Mouse (Mus musculus) neural tube, embryonic 11.5 days (tissue): ENCODE data around the gene Asic3. TPM values are rescaled to one million over a fixed set of nuclear protein-coding genes. Genes with fewer than 3 reads are reported as not detected.

Source experiments
- ATAC-seq: fragments of 200-750 bp; cut with Nextera tagmentation; 2 replicates; pipeline ENCODE4 v1.8.0; 2017; ENCODE audit warnings: moderate number of reproducible peaks, mild to moderate bottlenecking, moderate TSS enrichment, moderate library complexity; ENCODE audit not compliant: insufficient read depth, low FRiP score, low TSS enrichment
- DNase-seq: peaks from one replicate; pipeline ENCODE4 v3.0.0-alpha.2; 2015; ENCODE audit warnings: low spot score
- H3K27ac ChIP-seq: fragments of 300-500 bp; sonication (generic); 2 replicates; pipeline ENCODE4 v1.5.1; 2014; ENCODE audit warnings: low read depth, mild to moderate bottlenecking, low read length
- H3K27me3 ChIP-seq: fragments of 300-500 bp; sonication (generic); 2 replicates; pipeline ENCODE4 v1.6.1; 2014; ENCODE audit warnings: mild to moderate bottlenecking, low read length, mixed read lengths; ENCODE audit not compliant: control insufficient read depth, insufficient read depth
- H3K36me3 ChIP-seq: fragments of 300-500 bp; sonication (generic); 2 replicates; pipeline ENCODE4 v1.6.1; 2014; ENCODE audit warnings: mild to moderate bottlenecking, low read length, moderate library complexity, mixed read lengths; ENCODE audit not compliant: control insufficient read depth, insufficient read depth
- H3K4me1 ChIP-seq: fragments of 300-500 bp; sonication (generic); 2 replicates; pipeline ENCODE4 v1.6.1; 2014; ENCODE audit warnings: low read length, mixed read lengths; ENCODE audit not compliant: control insufficient read depth, insufficient read depth
- H3K4me2 ChIP-seq: fragments of 300-500 bp; sonication (generic); 2 replicates; pipeline ENCODE4 v1.6.1; 2014; ENCODE audit warnings: low read depth, mild to moderate bottlenecking, moderate library complexity
- H3K4me3 ChIP-seq: fragments of 300-500 bp; sonication (generic); 2 replicates; pipeline ENCODE4 v1.5.1; 2014; ENCODE audit warnings: low read depth, low read length
- H3K9ac ChIP-seq: fragments of 300-500 bp; sonication (generic); 2 replicates; pipeline ENCODE4 v1.6.1; 2014; ENCODE audit warnings: mild to moderate bottlenecking, low read length
- H3K9me3 ChIP-seq: fragments of 300-500 bp; sonication (generic); 2 replicates; pipeline ENCODE4 v1.6.1; 2016; ENCODE audit warnings: low read length; ENCODE audit not compliant: control insufficient read depth
- WGBS: fragments of 180-500 bp; shearing (Covaris S2); extraction: QIAGEN DNeasy Blood & Tissue Kit; methylation state at CpG from one replicate; pipeline ENCODE4 v1.1.7; 2014; 5-methylcytosine and 5-hydroxymethylcytosine counted together
- polyA plus RNA-seq: library from polyadenylated mRNA; unstranded; fragments of >200 nt; fragmentation: Nextera tagmentation; extraction: Ambion mirVana; gene quantifications from 2 replicates; pipeline ENCODE4 v1.2.1, GENCODE M21; 2014

Gene Asic3
- polyA plus RNA-seq, 1 experiment from 2014 or later = 0.54 TPM

DNA sequence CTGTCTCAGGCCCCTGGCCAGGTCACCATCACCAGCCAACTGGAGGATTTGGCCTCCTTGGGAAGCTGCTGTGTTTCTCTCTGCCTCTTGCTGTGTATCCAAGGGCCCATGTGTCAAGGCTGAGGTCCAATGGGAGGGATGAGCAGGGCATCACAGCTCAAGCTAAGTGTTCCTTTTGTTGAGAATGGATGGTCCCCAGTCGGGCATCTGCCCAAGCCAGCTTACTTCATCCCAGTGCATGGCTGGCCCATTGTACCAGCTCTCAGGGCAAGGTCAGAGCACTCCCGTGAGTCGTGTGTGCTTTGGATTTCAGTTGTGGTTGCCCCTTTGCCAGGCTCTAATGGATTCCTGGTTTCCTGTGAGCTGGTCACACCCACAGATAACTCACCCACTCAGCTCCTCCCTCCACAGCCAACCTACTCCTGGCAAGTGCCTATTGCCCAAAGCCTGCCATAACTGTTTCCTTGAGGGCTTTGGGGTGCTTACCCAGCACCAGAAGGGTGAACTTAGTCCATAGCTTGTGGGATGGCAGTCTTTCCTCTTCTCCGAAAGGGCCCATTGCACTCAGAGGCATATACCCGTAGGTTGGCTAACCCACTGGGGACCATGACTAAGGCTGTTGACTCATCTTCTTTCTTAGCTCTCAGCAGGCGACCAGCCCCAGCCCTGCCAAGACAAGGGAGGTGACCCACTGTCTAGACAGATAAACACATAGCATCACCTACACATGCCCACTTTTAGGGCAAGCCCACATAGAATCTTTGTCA, 8.4 kb upstream of the Asic3 start:
- Histone ChIP-seq H3K36me3 (no peaks in the 10 kb centered on the region; the same call in 1 of the 2 replicates), H3K9ac (no peak overlapping the region), H3K27me3 (no peaks in the 10 kb centered on the region), H3K9me3 (no peaks in the 10 kb centered on the region), H3K4me1 (no peaks in the 10 kb centered on the region), H3K4me3 (no peak overlapping the region), H3K27ac (no peak overlapping the region), H3K4me2 (no peak overlapping the region)
- WGBS = 84% methylated on average over 6 of the region's 6 CpGs
- ATAC-seq (no peak), DNase-seq (no peak)

DNA sequence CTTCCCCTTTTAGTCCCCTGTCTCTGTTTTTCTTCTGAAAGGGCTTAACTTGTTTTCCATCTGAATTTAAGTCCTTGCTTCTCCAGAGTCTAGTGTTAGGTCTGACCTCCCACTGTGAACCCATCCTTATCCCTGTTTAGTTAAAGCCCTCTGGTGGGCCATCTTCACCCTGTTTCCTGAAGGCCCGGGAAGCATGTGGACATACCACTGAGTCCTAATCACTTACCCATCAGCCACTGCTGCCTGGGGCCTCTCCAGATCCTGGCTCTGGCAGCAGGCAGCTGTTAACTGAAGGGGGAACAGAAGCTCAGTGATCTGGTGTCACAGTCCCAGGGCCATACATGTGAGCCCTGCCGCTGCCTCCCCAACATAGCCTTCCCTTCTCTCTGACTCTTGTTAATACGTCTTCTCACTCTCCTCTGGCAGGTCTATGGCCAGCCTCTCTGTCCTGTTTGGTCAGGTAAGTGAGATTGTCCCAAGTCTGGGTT, 7.8 kb upstream of the Asic3 start:
- 67% methylated on average over 3 of the region's 3 CpGs for WGBS
- Histone ChIP-seq H3K9me3 (no peaks in the 10 kb centered on the region), H3K4me3 (no peak overlapping the region), H3K9ac (no peak overlapping the region), H3K36me3 (no peaks in the 10 kb centered on the region; the same call in 1 of the 2 replicates), H3K27me3 (no peaks in the 10 kb centered on the region), H3K27ac (no peak overlapping the region), H3K4me2 (no peak overlapping the region), H3K4me1 (no peaks in the 10 kb centered on the region)
- ATAC-seq (no peak), DNase-seq (no peak)

DNA sequence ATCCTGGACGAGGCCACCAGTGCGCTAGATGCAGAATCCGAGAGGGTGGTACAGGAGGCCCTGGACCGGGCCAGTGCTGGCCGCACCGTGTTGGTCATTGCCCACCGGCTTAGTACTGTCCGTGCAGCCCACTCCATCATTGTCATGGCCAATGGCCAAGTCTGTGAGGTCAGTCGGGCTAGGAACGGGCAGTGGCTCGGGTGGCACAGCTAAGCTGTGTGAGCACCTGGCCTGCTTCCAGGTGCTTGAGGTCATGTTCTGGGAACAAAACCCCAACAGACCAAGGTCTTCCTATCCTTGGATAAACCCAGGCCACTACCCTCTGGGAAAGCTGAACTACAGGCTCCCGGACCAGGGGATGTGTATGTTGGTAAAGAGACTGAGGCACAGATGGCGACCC, 4.5 kb upstream of the Asic3 start:
- ATAC-seq = no peak
- Histone ChIP-seq H3K4me2 (no peak overlapping the region), H3K36me3 (no peaks in the 10 kb centered on the region; the same call in 1 of the 2 replicates), H3K27ac (no peak overlapping the region), H3K9me3 (no peaks in the 10 kb centered on the region), H3K9ac (no peak overlapping the region), H3K27me3 (no peaks in the 10 kb centered on the region), H3K4me3 (no peak overlapping the region), H3K4me1 (no peaks in the 10 kb centered on the region)
- 96% methylated on average over 13 of the region's 13 CpGs for WGBS
- DNase-seq = no peak

DNA sequence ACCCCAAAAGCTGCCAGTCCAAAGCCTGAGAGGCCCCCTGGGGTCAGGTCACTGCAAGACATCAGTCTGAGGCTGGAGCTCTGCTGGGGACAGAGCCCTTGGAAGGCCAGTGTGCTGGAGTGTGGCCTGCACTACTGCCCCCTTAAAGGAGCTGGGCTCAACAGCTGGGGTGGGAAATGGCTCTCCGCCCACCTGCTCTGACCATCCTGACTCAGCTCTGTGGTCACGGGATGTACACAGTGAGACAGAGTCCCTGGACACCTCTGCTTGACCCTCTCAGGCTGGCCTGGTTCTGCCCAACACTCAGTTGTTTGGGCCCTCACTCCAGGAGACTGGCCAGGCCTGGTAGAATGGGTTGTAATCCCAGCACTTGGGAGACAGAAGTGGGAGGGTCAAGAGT, 3.7 kb upstream of the Asic3 start:
- Histone ChIP-seq H3K4me2 (no peak overlapping the region), H3K27me3 (no peaks in the 10 kb centered on the region), H3K9me3 (no peaks in the 10 kb centered on the region), H3K4me1 (no peaks in the 10 kb centered on the region), H3K36me3 (no peaks in the 10 kb centered on the region; the same call in 1 of the 2 replicates), H3K27ac (no peak overlapping the region), H3K4me3 (no peak overlapping the region), H3K9ac (no peak overlapping the region)
- 79% methylated on average over 2 of the region's 2 CpGs for WGBS
- ATAC-seq (no peak), DNase-seq (no peak)

DNA sequence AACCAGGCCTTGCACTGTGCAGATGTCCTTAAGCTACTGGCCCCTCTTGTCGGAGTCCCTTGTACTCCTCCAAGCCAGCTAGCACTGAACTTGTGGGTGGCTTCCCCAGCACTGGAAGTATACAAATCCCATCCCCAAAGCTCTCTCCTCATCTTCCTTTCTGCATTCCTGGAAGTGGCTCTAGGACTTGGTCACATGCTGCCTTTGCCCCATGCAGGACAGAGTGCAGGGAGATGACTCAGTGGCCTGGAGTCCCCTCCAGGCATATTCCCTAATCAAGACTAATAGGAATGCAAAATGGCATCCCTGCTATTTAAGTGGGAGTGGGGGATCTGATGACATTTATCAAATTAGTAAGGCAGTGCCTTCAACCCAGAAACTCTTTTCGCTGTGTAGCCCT, 1.1 kb upstream of the Asic3 start:
- no peak overlapping the region for H3K27ac ChIP-seq
- peaks cover 4% of the 10 kb centered on the region; the same call in 1 of the 2 replicates for H3K4me1 ChIP-seq
- no peaks in the 10 kb centered on the region for H3K9me3 ChIP-seq
- H3K36me3 ChIP-seq = no peaks in the 10 kb centered on the region
- 88% methylated on average over 2 of the region's 2 CpGs for WGBS
- no peak overlapping the region for H3K4me2 ChIP-seq
- ATAC-seq = no peak
- no peaks in the 10 kb centered on the region for H3K27me3 ChIP-seq
- DNase-seq = no peak
- H3K4me3 ChIP-seq = no peak overlapping the region
- no peak overlapping the region for H3K9ac ChIP-seq

DNA sequence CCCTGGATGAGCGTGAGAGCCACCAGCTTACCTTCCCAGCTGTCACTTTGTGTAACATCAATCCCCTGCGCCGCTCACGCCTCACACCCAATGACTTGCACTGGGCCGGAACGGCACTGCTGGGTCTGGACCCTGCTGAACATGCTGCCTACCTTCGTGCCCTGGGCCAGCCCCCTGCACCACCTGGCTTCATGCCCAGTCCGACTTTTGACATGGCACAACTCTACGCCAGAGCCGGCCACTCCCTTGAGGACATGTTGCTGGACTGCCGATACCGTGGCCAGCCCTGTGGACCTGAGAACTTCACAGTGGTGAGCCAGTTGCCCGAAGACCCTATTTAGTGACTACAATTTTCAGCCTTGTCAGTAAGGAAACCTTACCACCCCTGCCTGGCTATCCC, 746 bp downstream of the Asic3 start:
- peaks cover 4% of the 10 kb centered on the region; the same call in 1 of the 2 replicates for H3K4me1 ChIP-seq
- WGBS = 89% methylated on average over 13 of the region's 13 CpGs
- H3K4me2 ChIP-seq = no peak overlapping the region
- DNase-seq = no peak
- no peak for ATAC-seq
- no peaks in the 10 kb centered on the region for H3K36me3 ChIP-seq
- no peak overlapping the region for H3K9ac ChIP-seq
- H3K4me3 ChIP-seq = no peak overlapping the region
- no peak overlapping the region for H3K27ac ChIP-seq
- no peaks in the 10 kb centered on the region for H3K27me3 ChIP-seq
- no peaks in the 10 kb centered on the region for H3K9me3 ChIP-seq

DNA sequence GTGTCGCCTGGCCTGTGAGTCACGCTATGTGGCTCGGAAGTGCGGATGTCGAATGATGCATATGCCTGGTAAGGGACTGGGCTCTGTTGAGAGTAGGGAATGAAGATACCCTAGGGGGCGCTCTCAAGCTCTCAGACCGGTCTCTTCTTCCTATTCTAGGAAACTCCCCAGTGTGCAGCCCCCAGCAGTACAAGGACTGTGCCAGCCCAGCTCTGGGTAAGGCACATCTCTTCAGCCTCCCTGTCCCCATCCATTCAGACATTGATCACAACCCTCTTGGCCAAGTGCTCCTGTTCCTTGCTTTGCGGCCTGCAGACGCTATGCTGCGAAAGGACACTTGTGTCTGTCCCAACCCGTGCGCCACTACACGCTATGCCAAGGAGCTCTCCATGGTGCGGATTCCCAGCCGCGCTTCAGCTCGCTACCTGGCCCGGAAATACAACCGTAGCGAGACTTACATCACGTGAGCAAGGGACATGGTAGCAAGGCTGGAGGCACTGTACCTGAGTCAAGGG, 3.1 kb downstream of the Asic3 start:
- H3K9me3 ChIP-seq = no peaks in the 10 kb centered on the region
- H3K4me2 ChIP-seq = no peak overlapping the region
- ATAC-seq (peak; percentile 67; the same call in 1 of the 2 replicates), DNase-seq (peak; percentile 71)
- H3K4me1 ChIP-seq = peaks cover 4% of the 10 kb centered on the region; the same call in 1 of the 2 replicates
- H3K27ac ChIP-seq = no peak overlapping the region
- 3% methylated on average over 21 of the region's 21 CpGs for WGBS
- H3K36me3 ChIP-seq = 0 out of 2 replicates have a peak, but pooled peaks cover 4% of the 10 kb centered on the region
- no peak overlapping the region for H3K9ac ChIP-seq
- no peaks in the 10 kb centered on the region for H3K27me3 ChIP-seq
- no peak overlapping the region for H3K4me3 ChIP-seq

DNA sequence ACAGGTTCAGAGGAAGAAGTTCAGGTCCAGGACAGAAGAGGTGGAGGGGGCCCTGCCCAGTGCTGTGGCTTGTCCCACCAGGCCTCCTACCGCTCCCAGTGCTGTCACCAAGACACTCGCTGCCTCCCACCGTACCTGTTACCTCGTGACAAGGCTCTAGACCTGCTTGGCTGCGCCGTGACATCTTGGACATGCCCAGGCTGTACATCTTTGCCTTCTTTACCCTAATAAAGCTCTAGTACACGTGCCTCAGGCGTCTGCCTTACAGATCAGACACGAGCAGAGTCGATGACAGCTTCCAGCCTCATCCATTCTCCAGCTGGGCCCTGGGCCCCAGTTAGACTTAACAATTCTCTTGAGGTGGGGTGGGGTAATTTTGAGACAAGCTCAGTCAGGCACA, 4.4 kb downstream of the Asic3 start:
- Histone ChIP-seq H3K4me1 (peaks cover 8% of the 10 kb centered on the region), H3K9ac (no peak overlapping the region), H3K4me2 (no peak overlapping the region), H3K36me3 (0 out of 2 replicates have a peak, but pooled peaks cover 4% of the 10 kb centered on the region), H3K27ac (no peak overlapping the region), H3K4me3 (no peak overlapping the region), H3K27me3 (no peaks in the 10 kb centered on the region), H3K9me3 (no peaks in the 10 kb centered on the region)
- no peak for DNase-seq
- 88% methylated on average over 10 of the region's 10 CpGs for WGBS
- ATAC-seq = no peak

DNA sequence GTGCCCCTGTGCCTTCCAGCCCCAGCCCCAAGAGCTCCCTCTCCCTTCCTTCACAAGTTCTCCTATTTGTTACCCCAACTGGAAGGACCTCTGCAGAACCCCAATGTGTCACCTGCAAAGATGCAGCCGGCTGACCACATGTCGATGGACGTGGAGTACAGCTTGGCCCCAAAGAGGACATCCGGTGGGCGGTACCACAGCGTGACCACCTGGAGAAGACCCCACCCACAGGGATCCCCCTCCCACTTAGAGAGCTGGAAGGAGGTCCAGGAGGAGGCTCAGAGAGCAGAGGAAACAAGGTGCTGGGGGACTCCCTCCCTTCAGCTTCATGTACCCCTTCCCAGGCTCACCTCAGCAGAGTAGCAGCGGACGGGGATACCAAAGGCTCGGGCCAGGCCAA, 7.2 kb downstream of the Asic3 start:
- H3K27me3 ChIP-seq = no peaks in the 10 kb centered on the region
- H3K9me3 ChIP-seq = no peaks in the 10 kb centered on the region
- ATAC-seq (no peak), DNase-seq (no peak)
- no peak overlapping the region for H3K27ac ChIP-seq
- WGBS = 82% methylated on average over 9 of the region's 9 CpGs
- no peak overlapping the region for H3K4me3 ChIP-seq
- no peak overlapping the region for H3K4me2 ChIP-seq
- no peak overlapping the region for H3K9ac ChIP-seq
- H3K36me3 ChIP-seq = 0 out of 2 replicates have a peak, but pooled peaks cover 4% of the 10 kb centered on the region
- peaks cover 12% of the 10 kb centered on the region for H3K4me1 ChIP-seq
